Mouse (Mus musculus) myocyte (in vitro differentiated cells): ENCODE results near the gene Agpat3.

ENCODE experiments used
- E2F4 ChIP-seq: IDR thresholded peaks from one replicate; pipeline ENCODE4 v1.6.1; 2011; ENCODE audit warnings: mild to moderate bottlenecking, control low read depth, moderate library complexity; ENCODE audit not compliant: insufficient read depth
- MAX ChIP-seq: IDR thresholded peaks from one replicate; pipeline ENCODE4 v1.6.1; 2011; ENCODE audit warnings: low read depth, mild to moderate bottlenecking, control low read depth
- MYOG ChIP-seq, 3 experiments: IDR thresholded peaks; one replicate each; pipeline ENCODE4 v1.6.1; 2011; ENCODE audit warnings: control low read depth in 2 of 3, low read depth in 2 of 3, mild to moderate bottlenecking in 2 of 3; ENCODE audit not compliant: insufficient read length in 2 of 3, control insufficient read depth in 1 of 3, insufficient read depth in 1 of 3
- POLR2A ChIP-seq: IDR thresholded peaks from one replicate; pipeline ENCODE4 v1.6.1; 2011; ENCODE audit warnings: low read depth, mild to moderate bottlenecking, control low read depth, moderate library complexity; ENCODE audit not compliant: insufficient read length
- USF1 ChIP-seq: IDR thresholded peaks from one replicate; pipeline ENCODE4 v1.6.1; 2011; ENCODE audit warnings: low read depth, mild to moderate bottlenecking, control low read depth, moderate library complexity

- TF ChIP-seq POLR2A (no peak), MAX (no peak), MYOG (IDR thresholded peaks at IDR 0.05; ENCODE audit: control insufficient read depth in 1 of 3, insufficient read depth in 1 of 3, insufficient read length in 2 of 3, low read depth in 2 of 3) (peak in 1 of 3 experiments; percentile 66), E2F4 (no peak), USF1 (no peak)
Measured at GRCm38 (mm10) chr10:78303675-78304074, 48.6 kb downstream of the Agpat3 start.
